Mouse (Mus musculus): ENCODE measurements around the gene Gm3045.

DNA sequence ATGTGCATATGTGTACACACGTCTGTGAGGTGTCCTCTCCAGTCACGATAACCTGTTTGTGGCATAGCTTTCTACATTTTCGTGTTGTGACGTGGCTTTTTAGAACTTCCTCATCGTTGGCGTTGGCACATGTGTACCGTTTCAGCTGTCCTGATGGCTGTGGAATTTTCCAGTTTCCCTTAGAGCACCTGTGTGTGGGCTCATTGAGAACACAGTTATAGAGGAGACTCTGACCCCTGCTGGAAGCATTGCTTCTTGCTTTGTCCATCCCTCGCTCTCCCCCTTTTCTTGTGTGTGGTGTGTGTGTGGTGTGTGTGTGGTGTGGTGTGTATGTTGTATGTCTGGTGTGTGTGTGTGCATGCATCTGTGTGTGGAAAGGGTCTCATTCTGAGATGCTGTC, 23.6 kb downstream of the Gm3045 start:
- TF ChIP-seq CTCF (IDR thresholded peaks at IDR 0.05; ENCODE audit: extremely low read depth, insufficient read depth, low read length) (no peak), POLR2A (IDR thresholded peaks at IDR 0.05; ENCODE audit: extremely low read depth, insufficient read depth, low read length) (no peak)
